Mouse (Mus musculus): ENCODE data around the gene Rpl38.
"Not testable (repeated sequence)": the region's sequence is repeated elsewhere in the genome, so short reads cannot be mapped to it uniquely, and the experiment has no call there.

Gene Rpl38

GRCm38 (mm10) chr11:114657737-114658136 is 10.6 kb upstream of the Rpl38 start:
- DNase-seq (ENCODE audit: low spot score): no peak

GRCm38 (mm10) chr11:114662161-114662560 is 6.2 kb upstream of the Rpl38 start:
- DNase-seq (ENCODE audit: low spot score): no peak

GRCm38 (mm10) chr11:114662746-114663362 is 5.5 kb upstream of the Rpl38 start:
- no peak for DNase-seq (ENCODE audit: low spot score)

GRCm38 (mm10) chr11:114664164-114664563 is 4.2 kb upstream of the Rpl38 start:
- DNase-seq (ENCODE audit: low spot score): no peak

- DNase-seq (ENCODE audit: low spot score): no peak
Observed at GRCm38 (mm10) chr11:114665463-114665862, 2.9 kb upstream of the Rpl38 start.

- no peak for DNase-seq (ENCODE audit: low spot score)
Observed at GRCm38 (mm10) chr11:114666786-114667185, 1.5 kb upstream of the Rpl38 start.

- DNase-seq (ENCODE audit: low spot score): no peak
Observed at GRCm38 (mm10) chr11:114667236-114667931, 940 bp upstream of the Rpl38 start.

- DNase-seq (ENCODE audit: low spot score): not testable (repeated sequence)
Observed at GRCm38 (mm10) chr11:114667932-114668285, 415 bp upstream of the Rpl38 start.

- peak; percentile 75 for DNase-seq (ENCODE audit: low spot score)
Observed at GRCm38 (mm10) chr11:114668741-114669623, 658 bp downstream of the Rpl38 start.

- DNase-seq (ENCODE audit: low spot score): no peak
Observed at GRCm38 (mm10) chr11:114669651-114670168, 1.4 kb downstream of the Rpl38 start.

GRCm38 (mm10) chr11:114671147-114671546 is 2.8 kb downstream of the Rpl38 start:
- no peak for DNase-seq (ENCODE audit: low spot score)

GRCm38 (mm10) chr11:114672794-114673718 is 4.7 kb downstream of the Rpl38 start:
- no peak for DNase-seq (ENCODE audit: low spot score)

- no peak for DNase-seq (ENCODE audit: low spot score)
Observed at GRCm38 (mm10) chr11:114673719-114674050, 5.4 kb downstream of the Rpl38 start.

GRCm38 (mm10) chr11:114674180-114674579 is 5.9 kb downstream of the Rpl38 start:
- DNase-seq (ENCODE audit: low spot score): no peak

GRCm38 (mm10) chr11:114674796-114675195 is 6.5 kb downstream of the Rpl38 start:
- not testable (repeated sequence) for DNase-seq (ENCODE audit: low spot score)

GRCm38 (mm10) chr11:114675341-114675825 is 7.1 kb downstream of the Rpl38 start, which contains the start of gene Ttyh2:
Ttyh2 (plus strand) TSS chr11:114675431.
- no peak for DNase-seq (ENCODE audit: low spot score)

- no peak for DNase-seq (ENCODE audit: low spot score)
Observed at GRCm38 (mm10) chr11:114675826-114676401, 7.6 kb downstream of the Rpl38 start.

GRCm38 (mm10) chr11:114676431-114676830 is 8.1 kb downstream of the Rpl38 start:
- no peak for DNase-seq (ENCODE audit: low spot score)

- no peak for DNase-seq (ENCODE audit: low spot score)
Observed at GRCm38 (mm10) chr11:114676896-114677530, 8.7 kb downstream of the Rpl38 start.

- DNase-seq (ENCODE audit: low spot score): no peak
Observed at GRCm38 (mm10) chr11:114679582-114679981, 11.3 kb downstream of the Rpl38 start.
